Mouse (Mus musculus): ENCODE measurements at regions not wholly inside any gene's neighbourhood (a gene's known extent, or its start where the extent isn't known, plus 50 kb on each side); places are given as distances from the start of the nearest gene placed in this dataset.

- peak; percentile 73 for TF ChIP-seq CTCF (IDR thresholded peaks at IDR 0.05; ENCODE audit: extremely low read depth, insufficient read depth, insufficient read length, insufficient replicate concordance)
- no peak for TF ChIP-seq POLR2A (IDR thresholded peaks at IDR 0.05; ENCODE audit: low read depth, low read length)
Measured at GRCm38 (mm10) chr4:114665684-114666083, 155.8 kb upstream of the Gm12830 start.
